Mouse (Mus musculus) MEL (cell line): ENCODE data around the gene Mrs2. TPM values are rescaled to one million over a fixed set of nuclear protein-coding genes. Genes with fewer than 3 reads are reported as not detected.

Experiments used
- DNase-seq: peaks from one replicate; pipeline ENCODE4 v3.0.0; 2011; ENCODE audit warnings: low read depth, low spot score
- H3K27ac ChIP-seq: 2 replicates; pipeline ENCODE4 v1.5.1; 2012; ENCODE audit warnings: low read depth, mild to moderate bottlenecking, control low read depth, low read length, moderate library complexity; ENCODE audit not compliant: control insufficient read depth
- H3K27me3 ChIP-seq, 2 experiments: fragments of 150-350 bp in 1 of 2; sonication (generic) in 1 of 2; 2 replicates each; pipeline ENCODE4 v1.6.1; 2012; ENCODE audit warnings: low read length in 2 of 2, mild to moderate bottlenecking in 2 of 2, improper control_type of control experiment in 1 of 2, moderate library complexity in 1 of 2; ENCODE audit not compliant: insufficient read depth in 2 of 2, control insufficient read depth in 1 of 2
- H3K36me3 ChIP-seq, 2 experiments: 2 replicates each; pipeline ENCODE4 v1.6.1; 2012 to 2014; ENCODE audit warnings: low read length in 2 of 2, improper control_type of control experiment in 1 of 2, inconsistent platforms in 1 of 2, mild to moderate bottlenecking in 1 of 2; ENCODE audit not compliant: insufficient read depth in 2 of 2, control insufficient read depth in 1 of 2
- H3K4me1 ChIP-seq, 2 experiments: fragments of 150-350 bp in 1 of 2; sonication (generic) in 1 of 2; 2 replicates each; pipeline ENCODE4 v1.6.1; 2012; ENCODE audit warnings: low read length in 2 of 2, improper control_type of control experiment in 1 of 2, mild to moderate bottlenecking in 1 of 2; ENCODE audit not compliant: insufficient read depth in 2 of 2, control insufficient read depth in 1 of 2
- H3K4me3 ChIP-seq, 2 experiments: fragments of 150-350 bp in 1 of 2; sonication (generic) in 1 of 2; 2 replicates each; pipeline ENCODE4 v1.5.1; 2012; ENCODE audit warnings: low read depth in 2 of 2, low read length in 2 of 2, mild to moderate bottlenecking in 2 of 2, moderate library complexity in 2 of 2, control low read depth in 1 of 2, improper control_type of control experiment in 1 of 2; ENCODE audit not compliant: control insufficient read depth in 1 of 2, insufficient read depth in 1 of 2
- H3K79me2 ChIP-seq: 2 replicates; pipeline ENCODE4 v1.6.1; 2012; ENCODE audit warnings: mild to moderate bottlenecking, low read length, moderate library complexity; ENCODE audit not compliant: control insufficient read depth, poor library complexity, insufficient read depth
- H3K9ac ChIP-seq: 2 replicates; pipeline ENCODE4 v1.6.1; 2012; ENCODE audit warnings: low read depth, mild to moderate bottlenecking, control low read depth, low read length, moderate library complexity; ENCODE audit not compliant: control insufficient read depth, poor library complexity, severe bottlenecking
- H3K9me3 ChIP-seq: fragments of 150-350 bp; sonication (generic); replicated peaks from 2 replicates; pipeline ENCODE4 v1.6.1; 2012; ENCODE audit warnings: mild to moderate bottlenecking, low read length, improper control_type of control experiment, moderate library complexity; ENCODE audit not compliant: insufficient read depth
- CHD2 ChIP-seq: IDR thresholded peaks from 2 replicates; pipeline ENCODE4 v1.6.1; 2011; ENCODE audit warnings: low read length, improper control_type of control experiment
- E2F4 ChIP-seq: IDR thresholded peaks from 2 replicates; pipeline ENCODE4 v1.6.1; 2011; ENCODE audit warnings: low read depth, low read length, improper control_type of control experiment, borderline replicate concordance
- EP300 ChIP-seq, 2 experiments: IDR thresholded peaks; 2 replicates each; pipeline ENCODE4 v1.6.1; 2011; ENCODE audit warnings: improper control_type of control experiment in 2 of 2, low read length in 2 of 2, low read depth in 1 of 2, mild to moderate bottlenecking in 1 of 2
- ETS1 ChIP-seq: IDR thresholded peaks from 2 replicates; pipeline ENCODE4 v1.6.1; 2012; ENCODE audit warnings: low read depth, mild to moderate bottlenecking, inconsistent platforms, low read length, improper control_type of control experiment, moderate library complexity
- GABPA ChIP-seq: IDR thresholded peaks from 2 replicates; pipeline ENCODE4 v1.6.1; 2012; ENCODE audit warnings: low read depth, mild to moderate bottlenecking, inconsistent platforms, low read length, improper control_type of control experiment, moderate library complexity
- GATA1 ChIP-seq: IDR thresholded peaks from 2 replicates; pipeline ENCODE4 v1.6.1; 2011; ENCODE audit warnings: low read depth, low read length, improper control_type of control experiment
- JUND ChIP-seq: IDR thresholded peaks from 2 replicates; pipeline ENCODE4 v1.6.1; 2011; ENCODE audit warnings: low read depth, mild to moderate bottlenecking, improper control_type of control experiment, low read length
- MAFK ChIP-seq: IDR thresholded peaks from 2 replicates; pipeline ENCODE4 v1.6.1; 2011; ENCODE audit warnings: low read depth, mild to moderate bottlenecking, low read length, improper control_type of control experiment, borderline replicate concordance
- MAX ChIP-seq: IDR thresholded peaks from 2 replicates; pipeline ENCODE4 v1.6.1; 2011; ENCODE audit warnings: low read length, improper control_type of control experiment
- MEF2A ChIP-seq: IDR thresholded peaks from 2 replicates; pipeline ENCODE4 v1.6.1; 2014; ENCODE audit warnings: low read depth, mild to moderate bottlenecking, inconsistent platforms, low read length, improper control_type of control experiment; ENCODE audit not compliant: poor library complexity, insufficient replicate concordance, severe bottlenecking; ENCODE audit errors: extremely low read depth
- MYC ChIP-seq: IDR thresholded peaks from 2 replicates; pipeline ENCODE4 v1.6.1; 2011; ENCODE audit warnings: low read depth, mild to moderate bottlenecking, low read length, improper control_type of control experiment, moderate library complexity
- NELFE ChIP-seq: IDR thresholded peaks from 2 replicates; pipeline ENCODE4 v1.6.1; 2011; ENCODE audit warnings: low read depth, low read length, improper control_type of control experiment
- POLR2A ChIP-seq, 2 experiments: IDR thresholded peaks; 2 replicates each; pipeline ENCODE4 v1.6.1; 2011 to 2012; ENCODE audit warnings: low read length in 2 of 2, mild to moderate bottlenecking in 2 of 2, control low read depth in 1 of 2, improper control_type of control experiment in 1 of 2, low read depth in 1 of 2, moderate library complexity in 1 of 2; ENCODE audit not compliant: control insufficient read depth in 1 of 2, insufficient read depth in 1 of 2, poor library complexity in 1 of 2
- POLR2AphosphoS2 ChIP-seq: IDR thresholded peaks from 2 replicates; pipeline ENCODE4 v1.6.1; 2011; ENCODE audit warnings: low read length, improper control_type of control experiment
- POLR2AphosphoS5 ChIP-seq: IDR thresholded peaks from 2 replicates; pipeline ENCODE4 v1.6.1; 2012; ENCODE audit warnings: low read depth, borderline replicate concordance, mild to moderate bottlenecking, inconsistent platforms, low read length, moderate library complexity, mixed read lengths
- SIN3A ChIP-seq: IDR thresholded peaks from 2 replicates; pipeline ENCODE4 v1.6.1; 2012; ENCODE audit warnings: low read length, improper control_type of control experiment, inconsistent platforms
- SMC3 ChIP-seq: IDR thresholded peaks from 2 replicates; pipeline ENCODE4 v1.6.1; 2011; ENCODE audit warnings: low read depth, low read length, improper control_type of control experiment
- TAL1 ChIP-seq: IDR thresholded peaks from 2 replicates; pipeline ENCODE4 v1.6.1; 2012; ENCODE audit warnings: mild to moderate bottlenecking, inconsistent platforms, low read length, moderate library complexity, mixed read lengths
- TCF12 ChIP-seq: IDR thresholded peaks from 2 replicates; pipeline ENCODE4 v1.6.1; 2014; ENCODE audit warnings: low read depth, mild to moderate bottlenecking, inconsistent platforms, low read length, improper control_type of control experiment, moderate library complexity
- UBTF ChIP-seq: IDR thresholded peaks from 2 replicates; pipeline ENCODE4 v1.6.1; 2012; ENCODE audit warnings: low read depth, mild to moderate bottlenecking, inconsistent platforms, low read length, improper control_type of control experiment, moderate library complexity, borderline replicate concordance; ENCODE audit not compliant: insufficient read depth
- USF2 ChIP-seq, 2 experiments: IDR thresholded peaks; 2 replicates each; pipeline ENCODE4 v1.6.1; 2011 to 2012; ENCODE audit warnings: improper control_type of control experiment in 2 of 2, low read length in 2 of 2, borderline replicate concordance in 1 of 2, inconsistent platforms in 1 of 2, low read depth in 1 of 2, mild to moderate bottlenecking in 1 of 2; ENCODE audit not compliant: insufficient read depth in 1 of 2
- ZC3H11A ChIP-seq: IDR thresholded peaks from 2 replicates; pipeline ENCODE4 v1.6.1; 2012; ENCODE audit warnings: low read depth, mild to moderate bottlenecking, inconsistent platforms, low read length, improper control_type of control experiment
- ZKSCAN1 ChIP-seq: IDR thresholded peaks from 2 replicates; pipeline ENCODE4 v1.6.1; 2012; ENCODE audit warnings: low read depth, mild to moderate bottlenecking, inconsistent platforms, low read length, improper control_type of control experiment, moderate library complexity
- ZNF384 ChIP-seq: IDR thresholded peaks from 2 replicates; pipeline ENCODE4 v1.6.1; 2012; ENCODE audit warnings: low read depth, mild to moderate bottlenecking, inconsistent platforms, low read length, improper control_type of control experiment
- polyA plus RNA-seq, 2 experiments: library from polyadenylated mRNA; stranded (reverse) in 1 of 2; unstranded in 1 of 2; fragments of >175 nt in 1 of 2; fragments of >200 nt in 1 of 2; gene quantifications; 2 replicates each; pipeline versions ENCODE4 v1.2.1 to v1.2.4; 2012; ENCODE audit warnings: low replicate concordance in 2 of 2, low read depth in 1 of 2; ENCODE audit not compliant: insufficient read length in 2 of 2, insufficient read depth in 1 of 2, missing spikeins in 1 of 2
- total RNA-seq: library from RNA; depleted of rRNA; stranded (reverse); fragments of 300-350 nt; gene quantifications from 2 replicates; pipeline ENCODE4 v1.2.3, GENCODE M21; 2012

Mrs2 gene
- total and polyA plus RNA-seq, 3 experiments: 16.6 to 45.4 TPM; not detected in 1

- Histone ChIP-seq H3K4me3 (no peak within 1 kb of the TSS), H3K9me3 (no peaks in the 10 kb centered on the region), H3K27ac (no peak within 1 kb of the TSS), H3K79me2 (no peaks in the 10 kb centered on the region)
- TF ChIP-seq EP300 (IDR thresholded peaks at IDR 0.05; ENCODE audit: low read depth in 1 of 2, low read length in 2 of 2): no peak
- no peak for TF ChIP-seq UBTF
- no peak for TF ChIP-seq MAFK
- TF ChIP-seq ZKSCAN1: no peak
- TF ChIP-seq GABPA: no peak
- TF ChIP-seq TCF12: no peak
- no peak for TF ChIP-seq NELFE
- no peak for TF ChIP-seq MAX
- TF ChIP-seq GATA1: no peak
- no peak for TF ChIP-seq JUND
- no peak for TF ChIP-seq POLR2A (IDR thresholded peaks at IDR 0.05; ENCODE audit: control insufficient read depth in 1 of 2, insufficient read depth in 1 of 2, low read depth in 1 of 2, low read length in 2 of 2, poor library complexity in 1 of 2)
- no peak for TF ChIP-seq ZNF384
- no peak for TF ChIP-seq SIN3A
- no peak for TF ChIP-seq USF2 (IDR thresholded peaks at IDR 0.05; ENCODE audit: borderline replicate concordance in 1 of 2, insufficient read depth in 1 of 2, low read depth in 1 of 2, low read length in 2 of 2)
- TF ChIP-seq ETS1: no peak
- no peak for TF ChIP-seq MYC
- TF ChIP-seq SMC3: no peak
- TF ChIP-seq, all 39 proteins: peak for 0
- Histone ChIP-seq H3K4me1 (no peaks in the 10 kb centered on the region; a peak in 1 of 4 replicates), H3K36me3 (peaks cover 0 to 3% of the 10 kb centered on the region in 2 experiments; a peak in 1 of 4 replicates), H3K9ac (no peak within 1 kb of the TSS), H3K27me3 (peaks cover 4 to 9% of the 10 kb centered on the region in 2 experiments)
- no peak for DNase-seq
Observed at GRCm38 (mm10) chr13:24942512-24943282, 77.5 kb downstream of the Mrs2 start, which contains the start of gene Gpld1. Gpld1 (plus strand) TSS chr13:24943152.

DNA sequence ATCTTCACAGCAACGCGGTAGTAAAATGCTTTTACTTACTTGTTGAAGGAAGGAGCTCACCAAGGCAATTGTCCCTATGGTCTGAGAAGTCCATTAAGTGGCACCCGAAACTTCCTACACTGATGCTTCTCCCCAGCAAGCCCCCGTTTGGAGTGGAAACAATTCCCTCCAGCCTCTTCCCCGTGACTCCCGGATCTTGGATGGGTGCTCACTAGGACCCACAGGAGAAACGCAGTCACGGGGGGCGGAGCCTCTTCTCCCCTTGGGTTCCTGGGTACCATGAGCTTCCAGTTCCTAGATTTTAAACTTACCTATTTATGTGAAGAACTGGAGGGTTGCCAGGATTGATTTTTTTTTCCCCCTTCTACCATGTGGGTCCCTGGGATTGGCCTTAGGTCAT lies 80.7 kb downstream of the Mrs2 start:
- Histone ChIP-seq H3K9ac (no peak overlapping the region), H3K27me3 (peaks cover 4 to 7% of the 10 kb centered on the region in 2 experiments), H3K4me1 (no peaks in the 10 kb centered on the region; a peak in 1 of 4 replicates), H3K79me2 (no peaks in the 10 kb centered on the region), H3K4me3 (no peak overlapping the region), H3K27ac (no peak overlapping the region), H3K9me3 (no peaks in the 10 kb centered on the region), H3K36me3 (peaks cover 0 to 3% of the 10 kb centered on the region in 2 experiments; a peak in 1 of 4 replicates)
- no peak for TF ChIP-seq JUND
- TF ChIP-seq CHD2: no peak
- no peak for TF ChIP-seq ETS1
- TF ChIP-seq ZNF384: no peak
- TF ChIP-seq MEF2A: no peak
- no peak for TF ChIP-seq POLR2AphosphoS5
- no peak for TF ChIP-seq E2F4
- TF ChIP-seq ZKSCAN1: no peak
- TF ChIP-seq POLR2AphosphoS2: no peak
- TF ChIP-seq MAFK: no peak
- no peak for TF ChIP-seq TAL1
- no peak for TF ChIP-seq POLR2A (IDR thresholded peaks at IDR 0.05; ENCODE audit: control insufficient read depth in 1 of 2, insufficient read depth in 1 of 2, low read depth in 1 of 2, low read length in 2 of 2, poor library complexity in 1 of 2)
- no peak for TF ChIP-seq ZC3H11A
- DNase-seq: no peak
